Mouse (Mus musculus) intestine, embryonic 15.5 days (tissue): ENCODE measurements at regions not wholly inside any gene's neighbourhood (a gene's known extent, or its start where the extent isn't known, plus 50 kb on each side); places are given as distances from the start of the nearest gene placed in this dataset.

Experiments used
- ATAC-seq: fragments of 200-750 bp; cut with Nextera tagmentation; 2 replicates; pipeline ENCODE4 v1.8.0; 2017; ENCODE audit warnings: moderate TSS enrichment, moderate library complexity
- H3K27ac ChIP-seq: fragments of 300-500 bp; sonication (generic); 2 replicates; pipeline ENCODE4 v1.5.1; 2015; ENCODE audit warnings: mild to moderate bottlenecking, inconsistent platforms
- H3K27me3 ChIP-seq: fragments of 300-500 bp; sonication (generic); replicated peaks from 2 replicates; pipeline ENCODE4 v1.6.1; 2015; ENCODE audit warnings: inconsistent platforms
- H3K36me3 ChIP-seq: fragments of 300-500 bp; sonication (generic); 2 replicates; pipeline ENCODE4 v1.6.1; 2015; ENCODE audit warnings: inconsistent platforms
- H3K4me1 ChIP-seq: fragments of 300-500 bp; sonication (generic); replicated peaks from 2 replicates; pipeline ENCODE4 v1.6.1; 2015; ENCODE audit warnings: inconsistent platforms
- H3K4me2 ChIP-seq: fragments of 300-500 bp; sonication (generic); replicated peaks from 2 replicates; pipeline ENCODE4 v1.6.1; 2015; ENCODE audit warnings: mild to moderate bottlenecking, inconsistent platforms
- H3K4me3 ChIP-seq: fragments of 300-500 bp; sonication (generic); replicated peaks from 2 replicates; pipeline ENCODE4 v1.5.1; 2015; ENCODE audit warnings: inconsistent platforms
- H3K9ac ChIP-seq: fragments of 300-500 bp; sonication (generic); 2 replicates; pipeline ENCODE4 v1.6.1; 2015; ENCODE audit warnings: inconsistent platforms
- H3K9me3 ChIP-seq: fragments of 300-500 bp; sonication (generic); 2 replicates; pipeline ENCODE4 v1.6.1; 2016; ENCODE audit warnings: inconsistent platforms
- WGBS: fragments of 180-500 bp; shearing (Covaris S2); methylation state at CpG from one replicate; pipeline ENCODE4 v1.1.7; 2015; 5-methylcytosine and 5-hydroxymethylcytosine counted together

GRCm38 (mm10) chr9:112743871-112744590 lies 508.3 kb upstream of the Arpp21 start:
- Histone ChIP-seq H3K4me1 (no peaks in the 10 kb centered on the region), H3K27ac (no peak overlapping the region), H3K9me3 (no peaks in the 10 kb centered on the region), H3K27me3 (no peaks in the 10 kb centered on the region), H3K4me2 (no peak overlapping the region), H3K36me3 (no peaks in the 10 kb centered on the region), H3K4me3 (no peak overlapping the region), H3K9ac (no peak overlapping the region)
- ATAC-seq = no peak
- WGBS = 50% methylated on average over 1 of the region's 1 CpGs

GRCm38 (mm10) chr9:112735761-112736160 lies 500.0 kb upstream of the Arpp21 start:
- no peak for ATAC-seq
- no peak overlapping the region for H3K4me3 ChIP-seq

GRCm38 (mm10) chr9:112725523-112725922 lies 489.8 kb upstream of the Arpp21 start:
- Histone ChIP-seq H3K9ac (no peak overlapping the region), H3K27me3 (no peaks in the 10 kb centered on the region), H3K4me1 (no peaks in the 10 kb centered on the region), H3K27ac (no peak overlapping the region), H3K36me3 (no peaks in the 10 kb centered on the region), H3K4me2 (no peak overlapping the region), H3K9me3 (no peaks in the 10 kb centered on the region), H3K4me3 (no peak overlapping the region)
- ATAC-seq = no peak
- WGBS = 40% methylated on average over 8 of the region's 8 CpGs

More at GRCm38 (mm10) chr9:112735761-112736160, 500.0 kb upstream of the Arpp21 start:
- H3K27me3 ChIP-seq = no peaks in the 10 kb centered on the region
- H3K9ac ChIP-seq = no peak overlapping the region
- H3K4me2 ChIP-seq = no peak overlapping the region
- no peaks in the 10 kb centered on the region for H3K36me3 ChIP-seq
- no peaks in the 10 kb centered on the region for H3K9me3 ChIP-seq
- H3K4me1 ChIP-seq = no peaks in the 10 kb centered on the region
- no peak overlapping the region for H3K27ac ChIP-seq

- Histone ChIP-seq H3K36me3 (no peaks in the 10 kb centered on the region), H3K4me2 (no peak overlapping the region), H3K27me3 (no peaks in the 10 kb centered on the region), H3K4me3 (no peak overlapping the region), H3K9ac (no peak overlapping the region), H3K27ac (no peak overlapping the region), H3K4me1 (no peaks in the 10 kb centered on the region), H3K9me3 (no peaks in the 10 kb centered on the region)
- 50% methylated on average over 4 of the region's 4 CpGs for WGBS
- ATAC-seq = no peak
These were observed 489.4 kb upstream of the Arpp21 start for GRCm38 (mm10) chr9:112725103-112725502.

GRCm38 (mm10) chr9:112723346-112723745 lies 487.6 kb upstream of the Arpp21 start:
- Histone ChIP-seq H3K9me3 (no peaks in the 10 kb centered on the region), H3K4me2 (no peak overlapping the region), H3K27me3 (no peaks in the 10 kb centered on the region), H3K27ac (no peak overlapping the region), H3K9ac (no peak overlapping the region), H3K4me1 (no peaks in the 10 kb centered on the region), H3K36me3 (no peaks in the 10 kb centered on the region), H3K4me3 (no peak overlapping the region)
- no peak for ATAC-seq
- WGBS = 69% methylated on average over 1 of the region's 1 CpGs

GRCm38 (mm10) chr9:112722501-112722900 lies 486.8 kb upstream of the Arpp21 start:
- H3K36me3 ChIP-seq = no peaks in the 10 kb centered on the region
- 82% methylated on average over 4 of the region's 4 CpGs for WGBS
- H3K9me3 ChIP-seq = no peaks in the 10 kb centered on the region
- no peaks in the 10 kb centered on the region for H3K27me3 ChIP-seq
- H3K4me2 ChIP-seq = no peak overlapping the region
- no peak for ATAC-seq
- H3K4me1 ChIP-seq = no peaks in the 10 kb centered on the region
- H3K27ac ChIP-seq = no peak overlapping the region
- H3K4me3 ChIP-seq = no peak overlapping the region
- no peak overlapping the region for H3K9ac ChIP-seq

GRCm38 (mm10) chr9:112715197-112715762 lies 479.5 kb upstream of the Arpp21 start:
- no peak overlapping the region for H3K4me2 ChIP-seq

GRCm38 (mm10) chr9:112678866-112679265 lies 443.1 kb upstream of the Arpp21 start:
- Histone ChIP-seq H3K27me3 (no peaks in the 10 kb centered on the region), H3K27ac (no peak overlapping the region), H3K36me3 (no peaks in the 10 kb centered on the region), H3K9me3 (no peaks in the 10 kb centered on the region), H3K4me3 (no peak overlapping the region), H3K9ac (no peak overlapping the region), H3K4me2 (no peak overlapping the region), H3K4me1 (no peaks in the 10 kb centered on the region)
- 71% methylated on average over 1 of the region's 1 CpGs for WGBS
- ATAC-seq = no peak

More at GRCm38 (mm10) chr9:112715197-112715762, 479.5 kb upstream of the Arpp21 start:
- no peaks in the 10 kb centered on the region for H3K36me3 ChIP-seq
- no peaks in the 10 kb centered on the region for H3K9me3 ChIP-seq
- no peak for ATAC-seq
- H3K4me1 ChIP-seq = no peaks in the 10 kb centered on the region
- 77% methylated on average over 1 of the region's 1 CpGs for WGBS
- no peak overlapping the region for H3K9ac ChIP-seq
- H3K27ac ChIP-seq = no peak overlapping the region
- no peaks in the 10 kb centered on the region for H3K27me3 ChIP-seq
- no peak overlapping the region for H3K4me3 ChIP-seq

- Histone ChIP-seq H3K27me3 (no peaks in the 10 kb centered on the region), H3K9me3 (no peaks in the 10 kb centered on the region), H3K36me3 (no peaks in the 10 kb centered on the region), H3K27ac (no peak overlapping the region), H3K4me1 (no peaks in the 10 kb centered on the region), H3K9ac (no peak overlapping the region), H3K4me2 (no peak overlapping the region), H3K4me3 (no peak overlapping the region)
- WGBS = 45% methylated on average over 5 of the region's 5 CpGs
- no peak for ATAC-seq
These were observed 439.5 kb upstream of the Arpp21 start for GRCm38 (mm10) chr9:112675232-112675631.
